Mouse (Mus musculus) small intestine, adult 2 months (tissue): ENCODE results near the gene Usp27x.

ENCODE experiments used
- CTCF ChIP-seq: fragments of 200-500 bp; IDR thresholded peaks from 2 replicates; pipeline ENCODE4 v1.5.1; 2012; ENCODE audit warnings: low read depth, mild to moderate bottlenecking, control low read depth, inconsistent platforms, low read length, moderate library complexity, mixed read lengths; ENCODE audit not compliant: insufficient replicate concordance, insufficient read length; ENCODE audit errors: extremely low read depth
- POLR2A ChIP-seq: fragments of 200-500 bp; IDR thresholded peaks from 2 replicates; pipeline ENCODE4 v1.6.1; 2012; ENCODE audit warnings: low read depth, mild to moderate bottlenecking, control low read depth, inconsistent platforms, low read length, moderate library complexity

DNA sequence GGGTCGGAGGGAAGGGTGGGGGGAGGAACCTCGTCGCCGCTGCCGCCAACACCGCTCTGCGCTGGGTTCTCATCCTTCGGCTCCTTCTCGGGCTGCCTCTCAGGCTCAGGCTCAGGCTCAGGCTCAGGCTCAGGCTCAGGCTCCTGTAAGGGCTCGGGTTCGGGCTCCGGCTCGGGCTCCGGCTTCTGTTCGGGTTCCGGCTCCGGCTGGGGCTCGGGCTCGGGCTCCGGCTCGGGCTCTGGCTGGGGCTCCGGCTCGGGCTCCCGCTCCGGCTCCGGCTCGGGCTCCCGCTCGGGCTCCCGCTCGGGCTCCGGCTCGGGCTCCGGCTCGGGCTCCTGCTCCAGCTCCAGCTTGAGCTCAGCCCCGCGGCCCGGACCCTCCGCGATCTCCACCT, 311 bp downstream of the Usp27x start:
- TF ChIP-seq CTCF (no peak), POLR2A (no peak)
